Mouse (Mus musculus) bone marrow macrophage, adult 2 months (primary cell): ENCODE data around the gene Tmem88b.

Source experiments
- CTCF ChIP-seq: IDR thresholded peaks from 2 replicates; pipeline ENCODE4 v1.5.1; 2012; ENCODE audit warnings: low read depth, mild to moderate bottlenecking, low read length, moderate library complexity
- POLR2A ChIP-seq: IDR thresholded peaks from 2 replicates; pipeline ENCODE4 v1.6.1; 2012; ENCODE audit warnings: mild to moderate bottlenecking, low read depth, low read length, borderline replicate concordance

GRCm38 (mm10) chr4:155790021-155790489 lies 4.4 kb upstream of the Tmem88b start, which contains the start of gene Ankrd65:
- TF ChIP-seq CTCF (no peak), POLR2A (no peak)
